Mouse (Mus musculus) kidney, adult 18-20 months (tissue): Measurements from ENCODE around the gene Vmn1r14.
A peak's percentile ranks its signal among the peaks of the same experiment; 100 is the strongest.
"Not testable (repeated sequence)": the region's sequence is repeated elsewhere in the genome, so short reads cannot be mapped to it uniquely, and the experiment has no call there.

Experiments used
- DNase-seq: peaks from one replicate; pipeline ENCODE4 v3.0.0; 2021

Gene Vmn1r14

DNA sequence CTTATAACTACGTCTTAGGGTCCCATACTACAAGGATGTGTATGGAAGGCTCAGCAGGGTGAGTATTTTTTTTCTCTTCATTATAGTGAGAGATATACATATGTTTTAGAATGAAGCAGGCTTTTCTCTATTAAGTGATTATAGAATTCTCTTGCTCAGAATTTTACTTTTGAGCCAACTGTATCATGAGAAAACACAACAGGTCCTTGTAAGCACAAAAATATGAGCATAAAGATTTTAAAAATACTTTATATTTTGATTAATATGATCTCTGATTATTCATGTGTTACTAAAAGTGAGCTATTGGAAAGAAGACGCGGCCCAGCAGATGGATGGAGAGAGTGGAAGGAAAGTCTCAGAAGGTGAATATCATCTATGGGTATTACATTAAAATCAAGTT is at the start of gene Vmn1r14:
Gene Vmn1r14, plus strand, starts transcription at position 301 of the 400 bp plus-strand sequence.
- no peak for DNase-seq

DNA sequence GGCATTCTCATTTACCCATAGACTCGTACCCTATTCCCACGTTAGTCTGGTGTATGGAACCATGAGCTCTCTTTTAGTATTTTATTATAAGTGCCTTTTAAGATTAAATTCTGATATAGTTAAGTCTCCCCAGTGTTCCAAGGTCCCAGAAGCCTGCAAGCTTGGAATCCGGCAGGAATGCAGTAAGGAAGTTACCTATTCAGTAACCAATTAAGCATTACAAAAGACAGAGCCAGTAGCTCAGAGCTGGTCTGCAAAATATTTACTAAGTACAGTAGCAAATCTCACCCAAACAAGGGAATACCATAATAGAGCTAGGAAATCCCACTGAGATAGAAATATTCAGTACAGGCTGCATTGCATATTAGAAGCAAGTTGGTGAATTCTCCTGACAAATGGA is 41.5 kb upstream of the Vmn1r14 start:
- peak; percentile 9 for DNase-seq

DNA sequence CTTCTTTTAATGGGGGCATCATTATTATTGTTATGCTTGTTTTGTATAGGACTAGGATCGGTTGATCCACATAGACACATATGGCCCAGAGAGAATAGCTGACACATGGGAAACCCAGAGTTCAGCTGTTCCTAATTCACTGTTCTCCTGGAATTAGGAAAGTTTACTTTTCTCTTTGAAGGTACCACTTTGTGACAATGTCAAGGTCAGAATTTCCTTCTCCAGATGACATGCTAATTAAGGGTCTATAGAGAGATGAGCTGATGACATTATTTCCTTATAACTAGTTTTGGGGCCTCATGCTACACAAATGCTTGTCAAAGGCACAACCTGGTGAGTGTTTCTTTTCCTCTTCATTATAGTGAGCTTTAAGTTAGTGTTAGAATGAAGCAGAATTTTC is 28.5 kb upstream of the Vmn1r14 start, which contains the start of gene Vmn1r13:
Gene Vmn1r13, plus strand, starts transcription at position 301 of the 400 bp plus-strand sequence.
- DNase-seq, result not testable (repeated sequence)

DNA sequence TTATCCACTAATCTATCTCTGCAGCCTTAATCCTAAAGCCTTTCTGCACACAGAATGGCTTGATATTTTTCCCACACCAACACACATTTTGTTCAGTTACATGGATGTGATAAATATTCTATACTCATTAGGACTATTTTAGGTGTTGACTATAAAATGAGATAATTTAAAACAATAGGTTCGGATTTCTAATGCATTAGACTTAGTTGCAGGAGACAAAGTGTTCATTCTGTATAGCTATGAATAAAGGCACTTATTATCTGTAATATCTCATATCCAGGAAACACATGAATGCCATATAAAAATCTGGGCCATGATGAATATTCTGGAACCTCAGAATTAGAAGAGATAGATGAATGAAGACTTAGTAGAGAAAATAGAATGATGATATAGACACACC is 26.2 kb downstream of the Vmn1r14 start, which contains the start of gene Vmn1r15:
Gene Vmn1r15, plus strand, starts transcription at position 301 of the 400 bp plus-strand sequence.
- no peak for DNase-seq

DNA sequence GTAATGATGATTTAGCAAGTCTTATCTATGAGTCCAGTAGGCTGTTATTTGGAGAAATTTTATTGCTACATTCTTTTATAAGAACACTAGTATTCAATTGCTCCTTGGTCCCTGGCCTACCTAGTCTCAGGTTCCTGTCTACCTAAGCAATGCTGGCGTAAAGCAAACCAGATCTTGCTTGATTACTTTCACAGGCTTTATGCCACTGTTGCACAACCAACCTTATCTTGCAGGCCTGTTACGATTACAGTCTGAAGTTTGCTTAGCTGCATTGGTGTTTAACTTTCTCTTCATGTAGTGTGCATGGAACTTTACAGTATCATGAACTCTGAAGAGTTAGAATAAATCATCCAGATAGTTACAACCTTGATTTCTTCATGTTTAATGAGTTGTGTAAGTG is 29.5 kb downstream of the Vmn1r14 start:
- no peak for DNase-seq

DNA sequence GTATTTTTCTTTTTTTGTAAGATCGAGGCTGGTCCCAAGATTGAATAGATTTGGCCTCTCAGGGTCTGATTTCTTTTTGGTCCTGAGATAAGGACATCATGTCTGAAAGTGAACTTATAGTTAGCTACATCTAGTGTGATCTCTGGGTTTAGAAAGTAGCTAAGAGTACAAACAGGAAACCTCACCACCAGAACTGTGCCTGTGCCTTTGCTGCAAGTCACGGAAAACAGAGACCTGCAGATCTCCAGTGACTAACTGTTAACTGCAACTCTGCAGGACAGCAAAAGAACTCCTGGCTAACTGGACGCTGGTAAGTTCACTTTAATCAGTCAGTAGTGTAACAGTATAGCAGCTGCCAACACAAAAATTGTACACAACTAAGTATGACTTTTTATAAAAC is 40.4 kb downstream of the Vmn1r14 start:
- DNase-seq, result no peak

DNA sequence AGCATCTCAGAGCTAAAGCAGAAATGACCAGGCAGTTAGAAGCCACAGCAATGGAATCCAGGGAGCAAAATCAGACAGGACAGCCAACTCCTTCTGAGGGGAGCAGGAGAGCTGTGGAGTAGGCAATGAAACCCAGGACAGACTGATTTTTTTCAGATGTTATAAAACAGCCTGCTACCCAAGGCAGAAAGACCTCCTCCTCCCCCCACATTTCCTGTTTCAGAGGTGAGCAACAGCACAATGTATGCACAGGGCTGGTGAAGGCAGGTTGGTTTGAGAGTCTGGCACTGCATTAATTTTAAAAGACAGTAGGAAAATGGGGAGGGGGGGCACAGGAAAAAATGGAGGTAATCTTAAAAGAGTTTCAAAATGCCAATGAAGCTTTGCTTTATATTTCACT is 41.0 kb downstream of the Vmn1r14 start:
- DNase-seq, result no peak

DNA sequence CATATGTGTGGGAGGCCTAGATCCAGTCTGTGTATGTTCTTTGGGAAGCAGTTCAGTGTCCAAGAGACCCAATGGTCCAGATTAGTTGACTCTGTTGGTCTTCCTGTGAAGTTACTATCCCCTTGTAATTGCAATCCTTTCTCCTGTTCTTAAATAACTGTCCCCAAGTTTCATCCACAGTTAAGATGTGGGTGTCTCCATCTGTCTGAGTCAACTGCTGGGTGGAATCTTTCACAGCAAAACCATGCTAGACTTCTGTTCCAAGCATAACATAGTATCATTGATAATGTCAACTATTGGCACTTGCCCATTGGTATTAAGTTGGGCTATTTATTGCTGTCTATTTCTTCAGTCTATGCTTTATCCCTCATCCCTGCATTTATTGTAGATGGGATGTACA is 47.5 kb downstream of the Vmn1r14 start:
- no peak for DNase-seq
